Mouse (Mus musculus): ENCODE results near the gene Ube2b.

- TF ChIP-seq GATA1 (IDR thresholded peaks at IDR 0.05; ENCODE audit: low read length) (no peak), TAL1 (IDR thresholded peaks at IDR 0.05; ENCODE audit: low read length) (no peak)
These were observed 1.3 kb upstream of the Ube2b start for GRCm38 (mm10) chr11:52001861-52002260.

Measured in erythroblast, embryonic 14.5 days (primary cell).